ENCODE assay signal across 20 mouse cellular contexts in the genomic region with DNA sequence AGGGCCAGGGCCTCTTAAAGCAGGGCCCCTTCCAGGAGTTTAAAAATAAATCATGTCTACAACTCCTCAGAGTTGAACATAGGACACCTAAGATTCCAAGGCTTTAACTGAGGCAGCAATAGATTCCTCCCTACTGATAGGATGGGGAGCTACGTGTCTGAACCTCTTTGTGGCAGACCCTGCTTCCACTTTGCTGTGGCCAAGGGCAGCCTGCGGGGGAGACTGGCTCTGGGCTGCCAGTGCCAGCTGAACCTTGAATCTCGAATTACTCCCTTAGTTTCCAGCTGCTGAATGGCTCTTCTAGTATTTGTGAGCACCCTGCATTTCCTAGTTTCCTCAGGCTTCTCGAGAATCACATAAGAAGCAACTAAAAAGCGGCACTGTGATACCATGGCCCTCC.
DNase-seq lines count a peak whose midpoint lies in the region; ATAC-seq and TF ChIP-seq lines count a peak whose summit lies in the region.
"Had no signal": no experiment of that assay in that cellular context is flagged by ENCODE, and none has a peak within 500 bp of the region (broad histone marks: within the 10 kb centered on the region; RNA-seq: fewer than 3 reads in every experiment).

No protein-coding gene starts in this region.

- TF ChIP-seq POLR2A in kidney, adult 2 months (IDR thresholded peaks at IDR 0.05; ENCODE audit: low read depth, low read length) = no peak

- TF ChIP-seq CTCF in kidney, adult 2 months (conservative IDR thresholded peaks at IDR 0.05; ENCODE audit: insufficient read depth, insufficient read length, low read depth, low read length) = no peak
- TF ChIP-seq CTCF in kidney, postnatal 0 days (IDR thresholded peaks at IDR 0.05; ENCODE audit: low read depth) = no peak

- no peak overlapping the region for H3K9ac ChIP-seq in kidney, postnatal 0 days (ENCODE audit: low read depth, low read length)
- H3K9ac ChIP-seq: embryonic facial prominence, embryonic 12.5 days; heart, embryonic 12.5 days had no signal

- 45% methylated on average over 5 of the region's 5 CpGs for WGBS in kidney, adult 2 months
- WGBS in kidney, postnatal 0 days = 35% methylated on average over 5 of the region's 5 CpGs

- no peaks in the 10 kb centered on the region for H3K27me3 ChIP-seq in kidney, adult 2 months (replicated peaks; ENCODE audit: control insufficient read depth, insufficient read depth, low read length)
- no peaks in the 10 kb centered on the region for H3K27me3 ChIP-seq in kidney, postnatal 0 days (ENCODE audit: insufficient read depth, low read length)
- H3K27me3 ChIP-seq: embryonic facial prominence, embryonic 12.5 days had no signal

- no peak overlapping the region for H3K4me3 ChIP-seq in kidney, adult 2 months (ENCODE audit: insufficient read depth, low read depth, low read length)
- H3K4me3 ChIP-seq in kidney, postnatal 0 days (replicated peaks; ENCODE audit: low read depth, low read length) = no peak overlapping the region
- H3K4me3 ChIP-seq: embryonic facial prominence, embryonic 12.5 days; erythroblast, embryonic 14.5 days; forebrain, embryonic 10.5 days; gastrocnemius, adult 2 months; heart, embryonic 12.5 days; hindbrain, embryonic 10.5 days had no signal

- ATAC-seq in kidney, postnatal 0 days (replicated peaks; ENCODE audit: low FRiP score, low read depth) = no peak; the same call in 1 of the 2 replicates
- ATAC-seq: forebrain, embryonic 14.5 days had no signal

- H3K36me3 ChIP-seq in kidney, adult 2 months (ENCODE audit: control insufficient read depth, insufficient read depth, low read length) = no peaks in the 10 kb centered on the region
- H3K36me3 ChIP-seq in kidney, postnatal 0 days (ENCODE audit: insufficient read depth, low read length) = no peaks in the 10 kb centered on the region
- H3K36me3 ChIP-seq: embryonic facial prominence, embryonic 12.5 days; forebrain, embryonic 10.5 days; heart, embryonic 12.5 days; hindbrain, embryonic 10.5 days had no signal

- H3K9me3 ChIP-seq in kidney, postnatal 0 days (replicated peaks; ENCODE audit: low read length) = no peaks in the 10 kb centered on the region
- H3K9me3 ChIP-seq: embryonic facial prominence, embryonic 12.5 days; forebrain, embryonic 10.5 days; heart, embryonic 12.5 days; hindbrain, embryonic 10.5 days had no signal

- peak; percentile 28 for DNase-seq in kidney, adult 2 months
- no peak for DNase-seq in kidney, postnatal 25 days
- peak; percentile 72 for DNase-seq in kidney, postnatal 0 days (ENCODE audit: low spot score)
- DNase-seq in kidney, adult 8-10 months = no peak
- DNase-seq in ovary, postnatal 36 days (ENCODE audit: low spot score) = peak; percentile 9
- no peak for DNase-seq in ovary, postnatal 10 days (ENCODE audit: low spot score)
- no peak for DNase-seq in lung, postnatal 4 days
- DNase-seq: adrenal gland, postnatal 10 days; cerebellum, adult 11 months; cerebellum, adult 8-10 months; cerebellum, postnatal 14 days; embryo, embryonic 11 days; gastrocnemius, adult 2 months; gastrocnemius, postnatal 25 days had no signal

- H3K4me1 ChIP-seq in kidney, adult 2 months (ENCODE audit: control insufficient read depth, insufficient read depth, low read length) = peaks cover 7% of the 10 kb centered on the region; the same call in 1 of the 2 replicates
- H3K4me1 ChIP-seq in kidney, postnatal 0 days (replicated peaks; ENCODE audit: insufficient read depth, low read length) = no peaks in the 10 kb centered on the region
- H3K4me1 ChIP-seq: hindbrain, embryonic 10.5 days had no signal

- H3K4me2 ChIP-seq in kidney, postnatal 0 days (ENCODE audit: low read length) = no peak overlapping the region
- H3K4me2 ChIP-seq: embryonic facial prominence, embryonic 12.5 days; heart, embryonic 12.5 days had no signal

- no peak overlapping the region for H3K27ac ChIP-seq in kidney, adult 2 months (ENCODE audit: insufficient read depth, low read depth, low read length)
- no peak overlapping the region for H3K27ac ChIP-seq in kidney, postnatal 0 days
- H3K27ac ChIP-seq: forebrain, embryonic 10.5 days; gastrocnemius, adult 2 months; hindbrain, embryonic 10.5 days had no signal

Comparison
In these comparisons a context has a peak if more than half of its experiments do, and no peak if none do; other contexts are left out.
1. DNase-seq: peak in kidney, adult 2 months (single experiment), kidney, postnatal 0 days (single experiment) and ovary, postnatal 36 days (single experiment); none in kidney, postnatal 25 days (0 of 2), kidney, adult 8-10 months (0 of 2), ovary, postnatal 10 days (single experiment) and lung, postnatal 4 days (0 of 2).